Mouse (Mus musculus) cerebellum, postnatal 10 days (tissue): ENCODE results near the gene Thsd7b.
A peak's percentile ranks its signal among the peaks of the same experiment; 100 is the strongest.

Experiments used
- DNase-seq, 2 experiments: peaks; one replicate each; pipeline ENCODE4 v3.0.0; 2021; ENCODE audit warnings: mixed read lengths in 2 of 2

Gene Thsd7b

DNA sequence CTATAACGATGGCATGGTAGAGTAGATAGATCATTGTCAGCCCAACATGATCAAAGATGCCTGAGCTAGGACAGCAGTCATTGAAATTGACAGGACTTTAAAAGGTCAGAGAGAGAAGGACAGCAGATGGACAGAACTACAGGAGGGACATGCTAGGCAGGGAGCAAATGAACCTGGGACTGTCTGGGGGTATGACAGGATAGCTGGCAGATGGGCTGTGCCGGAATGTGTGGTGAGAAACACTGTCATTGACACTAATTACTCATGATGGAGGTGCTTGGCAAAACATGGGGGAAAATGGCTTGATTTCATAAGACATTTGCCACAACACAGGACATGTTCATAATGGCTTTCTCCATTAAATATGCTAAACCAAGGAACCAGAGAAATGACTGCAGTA lies 253.9 kb downstream of the Thsd7b start:
- peak; percentile 70 to 80 for DNase-seq

DNA sequence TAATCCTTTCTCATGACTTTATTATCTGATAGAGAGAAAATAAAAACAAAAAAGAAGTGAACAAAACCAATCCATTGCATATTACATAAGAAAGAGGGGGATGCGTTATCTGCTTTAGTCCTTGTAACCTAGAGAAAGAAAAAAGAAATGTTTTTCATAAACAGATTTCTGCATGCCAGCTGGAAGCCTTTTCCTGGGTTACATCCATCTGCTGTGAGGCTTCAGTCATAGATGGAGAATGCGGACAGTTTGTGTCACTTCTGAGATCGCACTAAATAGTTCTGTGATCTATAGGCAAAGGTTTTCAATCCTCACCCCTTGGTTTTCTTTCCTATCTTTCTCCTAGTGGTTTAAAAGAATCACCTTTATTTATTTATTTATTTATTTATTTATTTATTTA lies 259.1 kb downstream of the Thsd7b start:
- peak; percentile 24 to 37 for DNase-seq

DNA sequence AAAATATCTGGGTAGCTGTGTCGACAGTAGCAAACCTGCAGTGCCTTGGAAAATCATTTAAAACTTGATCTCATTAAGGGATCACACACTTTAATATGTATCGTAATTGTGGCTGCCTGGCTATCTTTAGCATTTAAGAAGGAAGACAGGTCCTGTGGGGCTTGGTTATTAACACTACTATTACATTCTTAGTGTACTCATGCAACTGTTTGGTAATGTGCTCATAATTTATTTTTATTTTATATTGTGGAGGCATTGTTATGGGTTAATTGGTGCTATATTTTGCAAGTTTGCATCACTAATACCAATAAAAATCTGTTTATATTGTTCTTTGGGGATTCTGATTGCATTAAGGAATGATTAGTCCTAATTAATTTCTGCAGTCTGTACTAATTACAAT lies 265.4 kb downstream of the Thsd7b start:
- DNase-seq: no peak

DNA sequence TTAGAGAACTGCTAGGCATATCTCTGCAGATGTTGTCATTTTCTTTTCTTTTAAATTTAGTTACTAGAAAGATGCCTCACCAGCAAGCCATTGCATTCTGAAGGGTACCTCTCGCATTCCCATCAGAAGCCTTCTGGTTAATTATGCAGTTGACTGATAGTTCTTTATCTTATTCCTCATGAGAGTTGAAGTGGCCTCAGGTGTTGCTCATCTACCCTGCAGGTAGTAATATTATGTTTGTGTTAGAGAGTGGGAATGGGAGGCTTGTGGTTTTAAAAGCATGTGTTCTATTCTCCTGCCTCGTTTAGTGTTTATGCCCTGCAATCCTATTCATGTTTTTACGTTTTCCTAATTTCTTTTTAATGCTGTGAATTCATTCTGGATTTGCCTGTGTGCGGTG lies 265.9 kb downstream of the Thsd7b start:
- no peak for DNase-seq

DNA sequence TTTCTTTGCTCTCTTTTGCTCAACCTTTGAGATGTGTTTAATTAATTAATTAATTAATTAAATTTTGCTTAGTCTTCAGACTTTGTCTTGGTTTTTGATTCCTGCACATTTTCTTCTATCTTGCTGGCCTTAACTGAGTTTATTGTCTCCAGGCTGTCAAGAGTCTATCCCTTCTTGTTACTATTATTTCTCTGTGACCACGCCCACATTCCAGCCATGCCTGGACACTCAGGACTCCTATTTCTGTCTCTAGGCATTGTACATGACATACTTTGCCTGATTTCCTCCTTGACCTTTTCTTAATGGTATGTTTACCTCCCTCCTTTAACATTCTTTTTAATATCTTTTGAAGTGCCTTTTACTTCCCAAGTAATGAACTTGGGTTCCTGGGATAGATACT lies 267.6 kb downstream of the Thsd7b start:
- no peak for DNase-seq

DNA sequence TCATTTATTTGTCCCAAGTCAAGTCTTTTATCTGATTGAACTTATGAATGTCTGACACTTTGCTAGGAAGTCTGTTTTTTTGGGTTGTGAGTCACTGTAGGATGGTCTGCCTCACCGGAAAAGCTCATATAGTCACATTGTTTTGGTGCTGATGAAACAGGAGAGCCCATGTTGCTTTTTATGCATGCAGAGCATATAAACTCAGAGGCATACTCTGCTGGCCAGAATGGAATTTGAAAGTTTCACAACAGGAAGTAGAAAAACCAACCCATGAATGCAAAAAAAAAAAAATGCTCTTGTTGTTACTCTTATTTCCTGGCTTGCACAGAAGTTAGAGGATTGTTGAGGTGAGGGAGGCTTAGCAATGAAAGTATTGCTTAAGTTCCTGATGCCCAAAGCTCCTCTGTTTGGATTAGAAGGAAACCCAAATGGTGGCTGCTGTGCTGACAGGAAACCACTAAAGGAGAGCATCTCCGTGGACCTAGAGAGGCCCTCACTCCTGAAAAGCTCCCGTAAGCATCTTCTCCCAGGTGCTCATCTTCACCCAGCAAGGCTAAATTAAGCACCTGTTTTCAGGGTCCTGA lies 269.6 kb downstream of the Thsd7b start:
- DNase-seq: no peak

DNA sequence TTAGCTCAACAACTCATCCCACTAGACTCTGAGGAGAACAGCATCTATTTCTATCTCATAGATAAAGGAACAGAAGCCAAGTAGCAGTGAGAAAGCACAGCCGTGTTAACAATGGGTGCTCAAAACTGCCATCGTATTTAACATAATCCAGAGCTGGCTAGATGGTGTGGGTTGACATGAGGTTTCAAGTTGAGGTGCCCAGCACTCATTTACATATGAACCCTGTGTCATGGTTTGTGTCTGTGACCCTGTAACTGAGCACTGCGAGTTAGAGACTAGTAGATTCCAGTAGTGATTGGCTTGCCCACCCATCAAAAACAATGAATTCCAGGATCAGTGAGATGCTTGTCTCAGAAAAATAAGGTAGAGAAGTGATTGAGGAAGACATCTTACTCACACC lies 270.1 kb downstream of the Thsd7b start:
- no peak for DNase-seq

DNA sequence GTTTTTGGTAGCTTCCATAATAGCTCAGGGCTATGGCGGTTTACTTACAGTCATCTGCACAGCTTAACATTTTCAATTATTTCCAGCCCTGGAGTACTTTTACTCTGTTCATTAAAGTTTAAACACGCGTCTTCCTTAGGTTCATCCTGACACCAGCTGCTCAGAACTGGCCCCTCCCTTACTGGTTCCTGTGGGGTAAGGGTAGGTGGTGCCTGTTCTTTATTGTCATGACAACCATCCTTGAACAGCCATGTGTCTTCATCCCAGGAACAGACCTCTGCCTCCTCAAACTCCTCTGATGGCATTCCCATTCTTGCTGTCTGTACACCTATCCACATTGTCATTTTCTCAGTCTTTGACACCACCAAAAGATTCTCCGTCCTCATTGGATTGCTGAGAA lies 285.0 kb downstream of the Thsd7b start:
- DNase-seq: no peak

DNA sequence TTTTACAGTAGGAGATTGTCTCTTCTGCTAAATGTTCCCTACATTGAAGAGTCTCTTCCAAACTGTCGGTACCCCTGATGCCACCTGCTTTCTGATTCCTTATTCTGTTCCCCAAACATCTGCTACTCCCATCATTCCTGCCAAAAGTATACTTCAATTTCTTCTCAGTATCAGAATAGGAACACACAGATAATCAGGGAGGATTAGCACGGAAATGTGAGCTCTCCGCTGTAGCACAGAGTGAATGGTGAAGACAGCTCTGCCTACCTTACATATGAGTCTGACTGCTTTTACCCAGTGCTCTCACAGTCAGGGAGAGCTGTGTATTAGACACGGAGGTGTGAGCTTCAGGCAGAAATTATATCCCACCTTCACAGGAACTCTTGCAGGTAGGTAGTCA lies 286.0 kb downstream of the Thsd7b start:
- DNase-seq: no peak

DNA sequence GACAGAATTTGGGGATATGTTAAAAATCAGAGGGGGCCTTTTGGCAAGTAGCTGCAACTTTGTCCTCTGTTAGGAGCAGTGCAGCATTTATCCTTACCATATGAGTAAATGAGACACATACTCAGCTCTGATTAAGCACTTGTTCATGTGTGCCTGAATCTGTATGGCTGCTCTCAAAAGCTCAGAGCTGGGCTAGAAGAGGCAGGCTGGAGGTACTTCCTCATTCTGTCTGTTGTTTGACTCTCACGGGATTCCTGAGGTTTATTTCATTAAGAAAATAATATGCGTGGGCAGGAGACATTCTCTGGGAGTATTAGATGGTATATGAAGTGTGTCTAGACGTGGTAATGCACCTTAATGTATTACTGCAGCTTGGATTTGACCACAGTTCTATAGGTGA lies 286.7 kb downstream of the Thsd7b start:
- no peak for DNase-seq

DNA sequence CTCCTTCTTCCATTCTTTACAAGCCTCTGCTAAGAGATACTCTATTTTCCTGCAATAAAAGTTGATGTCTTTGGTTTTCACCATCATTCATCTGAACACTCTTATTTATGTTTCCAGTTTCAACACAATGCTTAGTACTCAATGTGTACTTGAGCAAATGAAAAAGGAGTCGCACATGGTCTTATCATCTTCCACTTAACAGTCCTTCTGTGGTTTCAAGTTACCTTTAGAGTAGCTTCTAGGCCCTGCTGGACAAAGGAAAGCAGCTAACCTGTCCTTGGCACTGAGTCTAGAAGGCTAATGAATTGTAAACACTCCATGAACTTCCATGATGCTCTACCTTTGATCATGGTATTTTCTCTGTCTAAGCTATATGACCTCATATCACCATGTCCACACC lies 289.6 kb downstream of the Thsd7b start:
- no peak for DNase-seq

DNA sequence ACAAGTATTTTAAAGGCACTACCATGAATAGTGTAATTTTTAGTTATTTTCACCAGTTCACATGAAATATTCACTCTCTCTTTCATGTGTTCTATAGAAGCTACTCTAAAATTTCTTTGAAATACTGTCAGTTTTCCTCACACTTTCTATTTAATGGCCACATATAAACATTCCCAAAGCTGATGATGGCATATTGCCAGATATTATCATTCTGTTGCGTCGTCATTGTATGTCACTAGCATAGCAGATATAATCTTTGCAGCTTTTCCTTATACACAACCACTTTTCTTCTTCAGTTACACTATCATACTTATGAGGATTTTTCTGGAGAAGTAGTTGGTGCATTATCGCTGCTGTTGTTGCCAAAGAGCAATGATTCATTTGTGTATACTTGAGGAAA lies 297.4 kb downstream of the Thsd7b start:
- DNase-seq: no peak

DNA sequence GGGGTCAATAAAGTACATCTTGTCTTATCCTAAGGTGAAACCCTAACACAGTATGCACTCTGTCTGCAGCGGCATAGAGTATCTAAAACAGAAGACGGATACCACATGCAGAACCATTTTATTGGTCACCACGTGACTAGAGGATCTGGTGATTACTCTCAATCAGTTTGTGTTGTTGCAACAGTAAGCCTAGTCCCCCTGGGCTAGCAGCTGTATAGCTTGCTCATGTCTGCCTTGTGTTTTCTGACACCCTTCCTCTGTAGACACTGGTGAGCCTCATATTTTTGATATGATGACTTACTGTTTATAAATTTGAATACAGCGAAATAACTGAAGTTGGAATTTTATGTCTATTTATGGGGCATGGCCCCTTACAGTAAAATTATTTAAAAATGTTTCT lies 306.9 kb downstream of the Thsd7b start:
- DNase-seq: no peak

DNA sequence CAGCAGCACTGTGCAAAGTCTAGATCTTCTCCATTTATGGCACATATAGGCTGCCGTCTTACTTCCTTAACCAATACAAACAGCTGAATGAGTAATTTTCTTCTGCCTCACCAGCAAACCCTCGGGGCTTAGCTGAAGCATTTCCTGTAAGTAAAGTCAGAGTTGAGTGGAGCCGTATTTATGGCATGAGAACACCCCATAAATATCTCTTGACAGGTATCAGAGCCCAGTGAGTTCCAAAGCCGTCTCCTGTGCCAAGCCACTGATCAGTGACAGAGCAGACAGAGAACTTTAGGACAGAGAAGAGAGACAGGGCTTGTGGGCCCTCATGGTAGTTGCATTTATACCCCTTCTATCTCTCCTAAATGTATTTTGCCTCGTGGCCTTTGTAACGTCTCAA lies 313.5 kb downstream of the Thsd7b start:
- DNase-seq: no peak

DNA sequence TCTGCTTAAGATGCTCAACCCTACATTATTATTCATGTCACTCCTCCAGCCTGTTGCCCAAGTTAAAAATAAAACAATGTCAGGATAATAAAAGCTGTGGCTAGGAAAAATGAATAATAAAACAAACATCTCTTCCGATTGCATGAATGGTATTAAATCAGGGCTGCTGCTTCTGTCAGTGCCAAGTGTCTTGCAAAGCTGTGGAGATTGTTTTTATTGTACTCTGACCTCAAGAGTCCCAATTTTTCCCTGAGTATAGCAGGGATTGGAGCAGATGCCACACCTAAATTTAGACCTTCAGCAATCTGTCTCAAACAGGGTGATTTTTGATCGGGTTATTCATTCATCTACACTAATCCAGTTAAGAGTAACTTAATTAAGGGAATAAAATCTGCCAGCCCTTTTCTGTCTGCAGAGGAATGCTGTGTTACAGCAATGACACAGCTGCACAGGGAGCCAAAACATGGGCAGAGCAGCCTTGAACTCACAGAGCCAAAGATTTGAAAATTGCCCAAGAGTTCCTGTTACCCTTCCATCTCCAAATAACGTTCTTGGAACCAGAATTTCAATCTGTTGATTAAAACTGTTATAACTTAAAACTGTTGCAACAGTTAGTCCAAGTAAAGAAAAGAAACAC lies 316.4 kb downstream of the Thsd7b start:
- DNase-seq: peak in 1 of 2 experiments; percentile 5

DNA sequence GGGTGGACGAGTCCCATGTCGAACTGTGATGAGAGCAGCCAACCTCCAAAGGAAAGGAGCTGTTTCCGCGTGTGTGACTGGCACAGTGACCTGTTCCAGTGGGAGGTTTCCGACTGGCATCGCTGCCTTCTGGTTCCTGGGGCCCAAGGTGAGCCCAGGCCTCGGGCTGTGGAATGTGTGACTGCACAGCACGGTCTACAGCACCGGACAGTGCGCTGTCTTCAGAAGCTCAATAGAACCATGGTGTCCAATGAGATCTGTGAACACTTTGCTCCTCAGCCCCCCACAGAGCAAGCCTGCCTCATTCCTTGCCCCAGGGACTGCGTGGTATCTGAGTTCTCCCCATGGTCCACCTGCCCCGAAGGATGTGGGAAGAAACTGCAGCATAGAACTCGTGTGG lies 322.3 kb downstream of the Thsd7b start:
- DNase-seq: no peak

DNA sequence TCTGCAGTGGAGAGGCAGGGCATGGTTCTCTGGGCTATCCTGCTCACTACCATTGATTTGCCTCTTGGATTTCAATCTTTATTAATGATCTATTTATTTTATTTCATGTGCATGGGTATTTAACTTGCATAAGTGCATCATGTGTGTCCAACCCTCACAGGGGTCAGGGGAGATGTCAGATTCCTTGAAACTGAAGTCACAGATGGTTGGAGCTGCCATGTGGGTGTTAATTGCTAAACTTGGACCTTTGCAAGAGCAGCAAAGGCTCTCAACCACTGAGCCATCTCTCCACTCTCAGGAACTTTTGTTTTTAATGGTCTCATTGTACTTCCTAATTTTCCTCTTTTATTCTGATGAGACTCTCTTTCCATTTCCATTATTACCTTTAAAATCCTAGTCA lies 327.8 kb downstream of the Thsd7b start:
- DNase-seq: no peak

DNA sequence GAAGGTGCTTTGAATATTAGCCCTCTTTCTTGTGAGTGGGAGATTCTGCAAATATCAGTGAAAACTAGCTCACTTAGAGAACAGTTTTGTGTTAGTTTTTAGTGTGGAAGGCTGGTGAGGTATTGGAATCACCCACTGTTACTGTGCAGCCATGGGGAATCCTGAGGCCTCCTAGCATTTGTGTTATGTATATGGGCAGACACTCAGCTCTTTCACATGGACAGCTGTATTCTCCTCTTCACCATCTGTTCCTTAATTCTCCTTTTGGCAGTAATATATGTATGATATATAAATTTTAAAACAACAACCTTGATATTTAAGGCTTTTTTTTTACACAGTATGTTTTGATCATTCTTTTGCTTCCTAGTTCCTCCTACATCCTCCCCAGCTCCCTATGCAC lies 329.2 kb downstream of the Thsd7b start:
- no peak for DNase-seq

DNA sequence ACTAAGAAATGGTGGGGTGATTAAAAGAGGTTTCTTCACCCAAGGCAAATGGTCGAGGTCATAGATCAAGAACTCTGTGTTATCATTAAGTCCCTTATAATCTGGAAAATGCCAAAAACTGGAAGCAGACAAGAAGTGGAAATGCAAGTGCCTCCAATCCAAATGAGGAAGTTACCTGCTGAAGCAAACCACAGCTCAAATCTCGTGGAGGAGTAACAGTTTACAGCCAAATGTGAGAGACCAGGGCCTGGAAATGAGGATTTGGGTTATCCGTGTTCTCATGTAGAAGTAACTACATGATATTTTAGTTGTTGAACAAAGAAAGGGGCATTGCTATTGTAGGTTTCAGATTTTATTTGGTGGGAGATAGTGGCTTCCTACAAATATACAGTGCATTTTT lies 335.3 kb downstream of the Thsd7b start:
- DNase-seq: no peak

DNA sequence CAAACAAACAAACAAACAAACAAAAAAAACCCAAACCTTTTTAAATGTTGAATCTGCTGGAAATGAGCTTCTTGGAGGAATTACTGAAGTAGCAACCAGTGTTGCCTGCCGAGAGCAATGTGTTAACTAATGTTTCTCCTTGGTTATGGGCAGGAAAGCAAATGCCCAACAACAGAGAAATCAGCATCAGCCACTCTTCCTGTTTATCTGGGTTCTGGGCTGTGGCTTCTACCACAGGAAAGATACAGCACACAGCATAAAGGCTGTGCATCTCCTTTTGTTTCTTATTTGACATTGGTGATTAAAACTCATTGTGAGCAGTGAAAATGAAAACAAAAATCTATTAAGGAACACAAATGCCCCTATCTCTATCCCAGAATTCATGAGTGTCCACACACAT lies 343.0 kb downstream of the Thsd7b start:
- DNase-seq: no peak

DNA sequence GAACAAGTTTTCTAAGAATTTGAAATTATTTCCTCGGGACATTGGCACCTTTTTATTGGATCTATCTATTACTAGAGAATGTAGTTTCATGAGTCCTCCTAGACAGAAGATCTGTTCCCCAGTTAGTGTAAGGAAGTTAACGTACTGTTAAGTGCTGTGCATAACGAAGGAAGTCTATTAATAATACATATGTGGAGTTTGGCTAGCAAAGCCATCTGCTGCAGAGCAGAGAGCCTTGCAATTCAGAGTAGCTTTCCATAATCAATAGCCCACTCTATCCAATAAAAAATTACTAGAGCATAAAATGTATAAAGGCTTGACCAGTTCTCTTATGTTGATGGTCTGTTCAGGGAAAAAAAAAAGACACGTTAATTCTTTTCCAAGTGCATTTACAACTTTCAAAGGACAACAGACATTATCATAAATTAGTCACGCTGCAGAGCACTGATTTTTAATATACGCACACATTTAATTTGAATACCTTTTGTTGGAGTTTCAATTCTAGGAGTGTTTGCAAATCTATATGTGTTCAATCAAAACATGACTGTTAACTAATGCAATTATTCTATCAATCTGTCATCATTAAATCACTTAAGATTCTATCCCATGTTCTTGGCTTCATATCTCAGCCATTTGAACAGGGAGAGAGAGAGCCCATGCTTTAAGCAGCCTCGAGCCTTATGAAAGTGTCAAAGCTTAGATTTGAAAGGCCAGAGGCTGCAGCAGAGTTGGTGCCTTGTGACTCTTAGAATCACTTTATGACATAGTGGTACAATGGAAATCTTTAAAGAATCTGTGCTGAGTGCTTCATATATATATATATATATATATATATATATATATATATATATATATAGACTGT lies 346.6 kb downstream of the Thsd7b start:
- no peak for DNase-seq

DNA sequence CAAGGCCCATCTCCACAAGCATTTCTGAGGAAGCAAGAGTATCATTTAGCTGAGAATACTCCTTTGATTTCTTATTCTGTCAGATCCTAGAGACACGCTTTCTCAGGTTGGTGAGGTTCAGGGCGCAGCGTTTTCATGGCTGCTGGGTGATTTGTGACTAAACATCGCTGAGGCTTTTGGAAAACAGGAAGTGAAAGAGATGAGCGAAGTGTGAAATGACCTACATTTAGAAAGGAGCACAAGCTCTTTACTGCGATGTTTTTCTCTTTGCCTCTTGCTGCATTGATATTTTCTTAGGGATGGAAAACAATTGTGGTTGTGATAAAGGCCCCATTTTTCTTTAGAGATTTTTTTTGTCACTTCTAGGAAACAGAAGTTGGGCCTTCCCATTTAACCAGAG lies 351.4 kb downstream of the Thsd7b start:
- DNase-seq: no peak

DNA sequence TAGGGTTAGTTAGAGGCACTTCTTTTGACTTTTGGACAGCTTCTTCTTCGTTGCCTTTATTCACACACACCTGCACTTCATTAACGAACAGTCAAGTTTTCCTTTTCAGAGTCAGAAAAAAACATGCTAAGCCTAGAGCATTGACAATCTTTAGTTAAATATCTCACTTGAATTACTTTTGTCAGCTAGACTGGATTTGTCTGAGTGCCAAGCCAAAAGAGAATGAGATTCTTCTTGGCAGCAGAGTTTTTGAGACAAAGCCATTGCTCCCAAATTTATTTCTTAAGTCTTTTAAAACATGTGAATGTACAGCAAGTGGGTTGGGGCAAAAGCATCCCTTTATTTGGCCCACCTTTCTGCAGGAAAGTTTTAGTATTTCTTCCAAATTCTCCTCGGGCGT lies 362.0 kb downstream of the Thsd7b start:
- no peak for DNase-seq

DNA sequence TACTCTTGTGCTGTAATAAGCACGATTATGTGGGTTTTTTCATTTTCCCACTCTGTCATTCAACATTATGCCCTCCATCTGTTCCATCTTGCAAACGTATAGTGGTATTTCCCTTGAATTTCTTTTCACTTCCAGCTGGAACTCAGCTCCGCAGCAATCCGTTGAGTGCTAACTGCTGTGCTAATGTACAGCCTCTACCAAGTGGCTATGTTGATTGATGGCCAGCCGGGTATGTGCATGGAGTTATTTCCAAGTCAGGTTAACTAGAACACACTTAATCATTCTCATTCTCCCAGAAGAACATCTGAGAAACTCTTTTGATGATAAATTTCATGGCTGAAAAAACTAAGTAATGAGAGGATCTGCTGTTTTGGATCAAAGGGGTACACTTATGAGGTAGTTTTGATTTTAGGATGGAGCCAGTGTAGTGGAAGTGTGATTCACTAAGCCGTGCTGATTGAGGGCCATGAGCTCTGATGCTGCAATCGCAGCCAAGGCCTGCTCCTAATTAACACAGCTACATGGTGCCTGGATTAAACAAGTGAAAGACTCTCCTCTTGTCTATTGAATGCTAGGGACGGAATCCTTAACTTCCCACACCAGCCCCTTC lies 371.3 kb downstream of the Thsd7b start:
- peak; percentile 5 to 14 for DNase-seq
